Mouse (Mus musculus) bone marrow macrophage, adult 2 months (primary cell): ENCODE results near the gene Gtf2h2. TPM values are rescaled to one million over a fixed set of nuclear protein-coding genes. Genes with fewer than 3 reads are reported as not detected.

Source experiments
- H3K27ac ChIP-seq: 2 replicates; pipeline ENCODE4 v1.5.1; 2012; ENCODE audit warnings: low read depth, low read length; ENCODE audit not compliant: insufficient read depth
- H3K4me1 ChIP-seq: 2 replicates; pipeline ENCODE4 v1.6.1; 2012; ENCODE audit warnings: low read length; ENCODE audit not compliant: control insufficient read depth, insufficient read depth
- H3K4me3 ChIP-seq: 2 replicates; pipeline ENCODE4 v1.5.1; 2012; ENCODE audit warnings: mild to moderate bottlenecking, low read length, moderate library complexity; ENCODE audit not compliant: insufficient read depth
- CTCF ChIP-seq: IDR thresholded peaks from 2 replicates; pipeline ENCODE4 v1.5.1; 2012; ENCODE audit warnings: low read depth, mild to moderate bottlenecking, low read length, moderate library complexity
- POLR2A ChIP-seq: IDR thresholded peaks from 2 replicates; pipeline ENCODE4 v1.6.1; 2012; ENCODE audit warnings: mild to moderate bottlenecking, low read depth, low read length, borderline replicate concordance
- polyA plus RNA-seq: library from polyadenylated mRNA; stranded (reverse); fragments of >200 nt; gene quantifications from 2 replicates; pipeline ENCODE4 v1.2.4, GENCODE M21; 2012; ENCODE audit not compliant: missing spikeins, insufficient read depth, insufficient read length

Gene Gtf2h2
- polyA plus RNA-seq, 1 experiment: 17.7 TPM

- no peak for TF ChIP-seq POLR2A
- no peak for TF ChIP-seq CTCF
- Histone ChIP-seq H3K27ac (no peak overlapping the region), H3K4me3 (no peak overlapping the region), H3K4me1 (no peaks in the 10 kb centered on the region)
Measured at GRCm38 (mm10) chr13:100414428-100414827, 78.0 kb downstream of the Gtf2h2 start.

Other genes with a start within 250 kb of the Gtf2h2 start
- 33.6 and 33.7 TPM in 2 replicates for gene Naip5, start 246.3 kb downstream of the Gtf2h2 start, polyA plus RNA-seq
- gene Naip6, start 174.9 kb downstream of the Gtf2h2 start, polyA plus RNA-seq: 26.2 and 29.0 TPM in 2 replicates
- 0.25 and 0.27 TPM in 2 replicates for gene Naip1, start 39.7 kb downstream of the Gtf2h2 start, polyA plus RNA-seq
- 0.44 and 0.50 TPM in 2 replicates for gene Ocln, start 60.1 kb upstream of the Gtf2h2 start, polyA plus RNA-seq
- 0.47 TPM in 1 of 2 replicates, not detected in the other for gene Marveld2, start 124.4 kb upstream of the Gtf2h2 start, polyA plus RNA-seq
- gene Ak6, start 158.4 kb upstream of the Gtf2h2 start, polyA plus RNA-seq: 93.3 and 95.3 TPM in 2 replicates
- 17.5 and 18.6 TPM in 2 replicates for gene Rad17, start 158.5 kb upstream of the Gtf2h2 start, polyA plus RNA-seq
- 2.1 and 3.5 TPM in 2 replicates for gene Taf9, start 159.0 kb upstream of the Gtf2h2 start, polyA plus RNA-seq
- gene Ccdc125, start 177.1 kb upstream of the Gtf2h2 start, polyA plus RNA-seq: 7.6 and 9.3 TPM in 2 replicates
- gene Cdk7, start 238.4 kb upstream of the Gtf2h2 start, polyA plus RNA-seq: 27.1 and 29.5 TPM in 2 replicates